In genomic region chr6:52216691-52217458, GRCm38 (mm10) we compare ENCODE assay signal across 8 mouse cellular contexts. TPM values are rescaled to one million over a fixed set of nuclear protein-coding genes. Genes with fewer than 3 reads are reported as not detected.
A peak's percentile ranks its signal among the peaks of the same experiment; 100 is the strongest.
DNase-seq lines count a peak whose midpoint lies in the region; ATAC-seq lines count a peak whose summit lies in the region.

No protein-coding gene starts in this region.

- H3K4me3 ChIP-seq in heart, embryonic 11.5 days (ENCODE audit: low read depth, low read length), result peak overlapping the region; percentile 27
- H3K4me3 ChIP-seq in brown adipose tissue, adult 24 weeks (ENCODE audit: insufficient read depth, low read depth, low read length), result peak overlapping the region; percentile 64
- H3K4me3 ChIP-seq in hindbrain, embryonic 14.5 days (replicated peaks; ENCODE audit: low read length), result peak overlapping the region; percentile 22
- H3K4me3 ChIP-seq in liver, embryonic 16.5 days (ENCODE audit: low read depth, low read length), result peak overlapping the region; percentile 36

- no peak overlapping the region for H3K9ac ChIP-seq in heart, embryonic 11.5 days (ENCODE audit: low read depth, low read length)
- no peak overlapping the region for H3K9ac ChIP-seq in hindbrain, embryonic 14.5 days
- H3K9ac ChIP-seq in liver, embryonic 16.5 days (ENCODE audit: low read depth, low read length), result no peak overlapping the region

- peaks cover 100% of the 10 kb centered on the region for H3K27me3 ChIP-seq in heart, embryonic 11.5 days (ENCODE audit: control insufficient read depth, insufficient read depth, low read length)
- peaks cover 100% of the 10 kb centered on the region for H3K27me3 ChIP-seq in hindbrain, embryonic 14.5 days (ENCODE audit: control insufficient read depth, insufficient read depth, low read length)
- H3K27me3 ChIP-seq in liver, embryonic 16.5 days (ENCODE audit: control insufficient read depth, insufficient read depth, low read depth, low read length), result peaks cover 99% of the 10 kb centered on the region

- H3K9me3 ChIP-seq in heart, embryonic 11.5 days (replicated peaks; ENCODE audit: control insufficient read depth, low read length), result no peaks in the 10 kb centered on the region
- no peaks in the 10 kb centered on the region for H3K9me3 ChIP-seq in hindbrain, embryonic 14.5 days (ENCODE audit: control insufficient read depth, low read length)
- H3K9me3 ChIP-seq in liver, embryonic 16.5 days (replicated peaks; ENCODE audit: control insufficient read depth, low read length), result no peaks in the 10 kb centered on the region

- no peak for DNase-seq in heart, adult 9 months (ENCODE audit: low spot score in 2 of 2)
- no peak for DNase-seq in hindbrain, embryonic 14.5 days (ENCODE audit: low spot score)
- DNase-seq in urinary bladder, postnatal 36 days (ENCODE audit: low spot score in 2 of 2), result peak; percentile 50 to 52
- DNase-seq in spleen, postnatal 14 days (ENCODE audit: low spot score in 2 of 2), result no peak
- DNase-seq in cerebellum, adult 11 months, result no peak

- ATAC-seq in heart, embryonic 11.5 days (replicated peaks; ENCODE audit: insufficient number of reproducible peaks, low FRiP score, low TSS enrichment), result no peak
- no peak for ATAC-seq in hindbrain, embryonic 14.5 days (ENCODE audit: low FRiP score)
- no peak for ATAC-seq in liver, embryonic 16.5 days (ENCODE audit: low read depth)

- H3K4me1 ChIP-seq in heart, embryonic 11.5 days (ENCODE audit: control insufficient read depth, insufficient read depth, low read length), result peaks cover 10% of the 10 kb centered on the region
- H3K4me1 ChIP-seq in brown adipose tissue, adult 24 weeks (ENCODE audit: control insufficient read depth, insufficient read depth, insufficient read length, low read length), result peaks cover 4% of the 10 kb centered on the region; the same call in 1 of the 2 replicates
- 0 out of 2 replicates have a peak, but pooled peaks cover 4% of the 10 kb centered on the region for H3K4me1 ChIP-seq in hindbrain, embryonic 14.5 days (replicated peaks; ENCODE audit: control insufficient read depth, insufficient read depth, low read length)
- H3K4me1 ChIP-seq in liver, embryonic 16.5 days (ENCODE audit: control insufficient read depth, low read depth, low read length), result peaks cover 3% of the 10 kb centered on the region

- WGBS in heart, embryonic 11.5 days (ENCODE audit: insufficient replicate concordance), result 2% methylated on average over 60 of the region's 60 CpGs
- WGBS in hindbrain, embryonic 14.5 days, result 2% methylated on average over 60 of the region's 60 CpGs
- WGBS in liver, embryonic 16.5 days (ENCODE audit: insufficient replicate concordance), result under 1% methylated on average over 60 of the region's 60 CpGs

- H3K4me2 ChIP-seq in heart, embryonic 11.5 days, result peak overlapping the region; percentile 54
- H3K4me2 ChIP-seq in hindbrain, embryonic 14.5 days (replicated peaks), result peak overlapping the region; percentile 33
- H3K4me2 ChIP-seq in liver, embryonic 16.5 days (ENCODE audit: low read depth, low read length), result peak overlapping the region; percentile 37

- H3K36me3 ChIP-seq in heart, embryonic 11.5 days (ENCODE audit: control insufficient read depth, insufficient read depth, low read length), result no peaks in the 10 kb centered on the region
- H3K36me3 ChIP-seq in hindbrain, embryonic 14.5 days (replicated peaks; ENCODE audit: control insufficient read depth, insufficient read depth), result no peaks in the 10 kb centered on the region
- H3K36me3 ChIP-seq in liver, embryonic 16.5 days (ENCODE audit: control insufficient read depth, insufficient read depth), result no peaks in the 10 kb centered on the region

- H3K27ac ChIP-seq in heart, embryonic 11.5 days (ENCODE audit: low read depth, low read length), result no peak overlapping the region
- H3K27ac ChIP-seq in brown adipose tissue, adult 24 weeks (replicated peaks; ENCODE audit: low read depth, low read length), result peak overlapping the region; percentile 40; the same call in 1 of the 2 replicates
- no peak overlapping the region for H3K27ac ChIP-seq in hindbrain, embryonic 14.5 days
- no peak overlapping the region for H3K27ac ChIP-seq in liver, embryonic 16.5 days (ENCODE audit: low read length)

RNA-seq across cellular contexts. Expression of gene Gm28308, which starts 3.7 kb away (rescaled TPM):
- not detected in 2 replicates for polyA plus RNA-seq in heart, embryonic 11.5 days (2014; fragmentation: Nextera tagmentation; extraction: Ambion mirVana)
- not detected in 2 replicates for polyA plus RNA-seq in brown adipose tissue, adult 24 weeks (2012; ENCODE audit: insufficient read depth, insufficient read length, missing spikeins)
- polyA plus RNA-seq in hindbrain, embryonic 14.5 days (2014; fragmentation: Nextera tagmentation; extraction: Ambion mirVana), result not detected in 2 replicates
- not detected in 2 replicates for polyA plus RNA-seq in liver, embryonic 16.5 days (2015; fragmentation: Nextera tagmentation; extraction: Ambion mirVana)

RNA-seq across cellular contexts. Expression of gene Hoxa3, which starts 3.7 kb away (rescaled TPM):
- 1.5 and 2.2 TPM in 2 replicates for polyA plus RNA-seq in heart, embryonic 11.5 days (2014; fragmentation: Nextera tagmentation; extraction: Ambion mirVana)
- 4.7 and 5.4 TPM in 2 replicates for polyA plus RNA-seq in brown adipose tissue, adult 24 weeks (2012; ENCODE audit: insufficient read depth, insufficient read length, missing spikeins)
- polyA plus RNA-seq in hindbrain, embryonic 14.5 days (2014; fragmentation: Nextera tagmentation; extraction: Ambion mirVana), result 21.7 and 24.9 TPM in 2 replicates
- 0.14 and 0.27 TPM in 2 replicates for polyA plus RNA-seq in liver, embryonic 16.5 days (2015; fragmentation: Nextera tagmentation; extraction: Ambion mirVana)

RNA-seq across cellular contexts. Expression of gene Hoxa7, which starts 4.8 kb away (rescaled TPM):
- 0.49 TPM in 2 replicates for polyA plus RNA-seq in heart, embryonic 11.5 days (2014; fragmentation: Nextera tagmentation; extraction: Ambion mirVana)
- 11.4 and 11.5 TPM in 2 replicates for polyA plus RNA-seq in brown adipose tissue, adult 24 weeks (2012; ENCODE audit: insufficient read depth, insufficient read length, missing spikeins)
- polyA plus RNA-seq in hindbrain, embryonic 14.5 days (2014; fragmentation: Nextera tagmentation; extraction: Ambion mirVana), result 18.7 and 25.2 TPM in 2 replicates
- 0.26 and 0.34 TPM in 2 replicates for polyA plus RNA-seq in liver, embryonic 16.5 days (2015; fragmentation: Nextera tagmentation; extraction: Ambion mirVana)

RNA-seq across cellular contexts. Expression of gene Hoxa6, which starts 8.4 kb away (rescaled TPM):
- not detected in 2 replicates for polyA plus RNA-seq in heart, embryonic 11.5 days (2014; fragmentation: Nextera tagmentation; extraction: Ambion mirVana)
- not detected in 2 replicates for polyA plus RNA-seq in brown adipose tissue, adult 24 weeks (2012; ENCODE audit: insufficient read depth, insufficient read length, missing spikeins)
- polyA plus RNA-seq in hindbrain, embryonic 14.5 days (2014; fragmentation: Nextera tagmentation; extraction: Ambion mirVana), result 25.4 and 29.8 TPM in 2 replicates
- polyA plus RNA-seq in liver, embryonic 16.5 days (2015; fragmentation: Nextera tagmentation; extraction: Ambion mirVana), result not detected in 2 replicates

RNA-seq across cellular contexts. Expression of gene Hoxa5, which starts 12.5 kb away (rescaled TPM):
- 2.4 and 2.6 TPM in 2 replicates for polyA plus RNA-seq in heart, embryonic 11.5 days (2014; fragmentation: Nextera tagmentation; extraction: Ambion mirVana)
- 35.9 and 39.4 TPM in 2 replicates for polyA plus RNA-seq in brown adipose tissue, adult 24 weeks (2012; ENCODE audit: insufficient read depth, insufficient read length, missing spikeins)
- polyA plus RNA-seq in hindbrain, embryonic 14.5 days (2014; fragmentation: Nextera tagmentation; extraction: Ambion mirVana), result 175 and 180 TPM in 2 replicates
- 0.26 and 0.68 TPM in 2 replicates for polyA plus RNA-seq in liver, embryonic 16.5 days (2015; fragmentation: Nextera tagmentation; extraction: Ambion mirVana)

Comparison
In these comparisons a context has a peak if more than half of its experiments do, and no peak if none do; other contexts are left out.
1. DNase-seq: peak in urinary bladder, postnatal 36 days (2 of 2); none in heart, adult 9 months (0 of 2), hindbrain, embryonic 14.5 days (single experiment), spleen, postnatal 14 days (0 of 2) and cerebellum, adult 11 months (single experiment).
2. Peak in every context shown above with its lines, with median percentiles within 50 percentile points of each other: H3K4me2 ChIP-seq and H3K4me3 ChIP-seq.